Mouse (Mus musculus) embryonic facial prominence, embryonic 14.5 days (tissue): ENCODE data around the gene Gnai2. TPM values are rescaled to one million over a fixed set of nuclear protein-coding genes. Genes with fewer than 3 reads are reported as not detected.

ENCODE experiments used
- ATAC-seq: fragments of 200-750 bp; cut with Nextera tagmentation; 2 replicates; pipeline ENCODE4 v1.8.0; 2017; ENCODE audit warnings: low read depth, moderate number of reproducible peaks, moderate TSS enrichment
- DNase-seq: peaks from one replicate; pipeline ENCODE4 v3.0.0-alpha.2; 2015; ENCODE audit warnings: low spot score
- H3K27ac ChIP-seq: fragments of 300-500 bp; sonication (generic); replicated peaks from 2 replicates; pipeline ENCODE4 v1.5.1; 2014; ENCODE audit warnings: low read depth, mild to moderate bottlenecking, low read length, moderate library complexity
- H3K27me3 ChIP-seq: fragments of 300-500 bp; sonication (generic); replicated peaks from 2 replicates; pipeline ENCODE4 v1.6.1; 2014; ENCODE audit warnings: low read length; ENCODE audit not compliant: control insufficient read depth, insufficient read depth
- H3K36me3 ChIP-seq: fragments of 300-500 bp; sonication (generic); 2 replicates; pipeline ENCODE4 v1.6.1; 2014; ENCODE audit warnings: low read length, mixed read lengths; ENCODE audit not compliant: control insufficient read depth, insufficient read depth
- H3K4me1 ChIP-seq: fragments of 300-500 bp; sonication (generic); 2 replicates; pipeline ENCODE4 v1.6.1; 2014; ENCODE audit warnings: antibody characterized with exemption, low read length; ENCODE audit not compliant: control insufficient read depth, insufficient read depth
- H3K4me2 ChIP-seq: fragments of 300-500 bp; sonication (generic); 2 replicates; pipeline ENCODE4 v1.6.1; 2014; ENCODE audit warnings: low read depth, mild to moderate bottlenecking, low read length, moderate library complexity, mixed read lengths
- H3K4me3 ChIP-seq: fragments of 300-500 bp; sonication (generic); 2 replicates; pipeline ENCODE4 v1.5.1; 2014; ENCODE audit warnings: low read depth, mild to moderate bottlenecking, low read length
- H3K9ac ChIP-seq: fragments of 300-500 bp; sonication (generic); 2 replicates; pipeline ENCODE4 v1.6.1; 2014; ENCODE audit warnings: low read depth, mild to moderate bottlenecking, low read length, moderate library complexity, mixed read lengths
- H3K9me3 ChIP-seq: fragments of 300-500 bp; sonication (generic); 2 replicates; pipeline ENCODE4 v1.6.1; 2016; ENCODE audit warnings: low read length; ENCODE audit not compliant: control insufficient read depth
- WGBS: fragments of 180-500 bp; shearing (Covaris S2); extraction: QIAGEN DNeasy Blood & Tissue Kit; methylation state at CpG from one replicate; pipeline ENCODE4 v1.1.7; 2014; 5-methylcytosine and 5-hydroxymethylcytosine counted together
- polyA plus RNA-seq: library from polyadenylated mRNA; unstranded; fragments of >200 nt; fragmentation: Nextera tagmentation; extraction: Ambion mirVana; gene quantifications from 2 replicates; pipeline ENCODE4 v1.2.1, GENCODE M21; 2014

Gnai2 gene
- polyA plus RNA-seq, 1 experiment from 2014 or later: 380 TPM

DNA sequence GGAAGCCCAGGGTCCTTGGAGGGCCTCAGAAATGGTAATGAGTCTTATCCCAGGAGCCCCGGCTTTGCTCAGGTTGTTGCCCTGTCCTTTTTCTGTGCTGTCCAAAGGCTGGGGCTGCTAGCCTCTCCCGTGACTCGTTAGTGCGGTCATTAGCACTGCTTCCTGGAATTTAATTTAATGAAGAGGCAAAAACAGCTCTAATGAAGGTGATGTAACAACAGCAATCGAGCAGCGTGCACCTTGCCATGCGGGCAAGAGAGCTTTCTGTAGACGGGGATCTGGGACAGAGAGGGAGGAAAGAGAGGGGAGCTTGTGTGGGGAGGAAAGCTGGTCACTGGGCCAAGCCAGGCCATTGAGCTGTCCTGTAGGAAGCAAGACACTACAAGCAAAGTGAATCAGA is 6.5 kb upstream of the Gnai2 start:
- ATAC-seq: no peak
- no peak overlapping the region for H3K27ac ChIP-seq
- no peak for DNase-seq
- 49% methylated on average over 8 of the region's 8 CpGs for WGBS
- peaks cover 2% of the 10 kb centered on the region; the same call in 1 of the 2 replicates for H3K4me1 ChIP-seq
- H3K36me3 ChIP-seq: no peaks in the 10 kb centered on the region
- no peak overlapping the region for H3K4me2 ChIP-seq
- no peak overlapping the region for H3K4me3 ChIP-seq
- no peaks in the 10 kb centered on the region for H3K27me3 ChIP-seq
- no peaks in the 10 kb centered on the region for H3K9me3 ChIP-seq
- H3K9ac ChIP-seq: no peak overlapping the region

DNA sequence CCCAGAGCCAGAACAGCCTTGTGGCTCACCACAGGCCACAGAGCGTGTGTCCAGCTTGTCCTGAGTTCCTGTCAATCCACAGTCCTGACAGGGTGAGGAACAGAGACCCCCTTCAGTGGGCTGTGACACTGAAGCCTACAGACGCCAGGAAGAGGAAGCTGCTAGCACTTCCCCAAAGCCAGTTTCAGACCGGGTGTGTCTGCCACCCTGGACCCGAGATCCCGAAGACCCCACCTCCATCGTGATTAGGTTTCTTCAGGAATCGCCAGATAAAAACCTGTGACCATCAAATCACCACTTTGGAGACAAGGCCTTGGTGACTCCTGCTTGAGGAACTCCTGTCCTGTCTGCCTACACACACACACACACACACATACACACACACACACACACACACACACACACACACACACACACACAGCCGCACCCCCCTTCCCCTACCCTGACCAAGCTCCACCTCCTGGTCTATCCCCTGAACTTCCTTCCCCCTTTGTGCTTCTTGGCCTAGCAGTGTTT is 5.1 kb upstream of the Gnai2 start:
- WGBS: 42% methylated on average over 7 of the region's 8 CpGs
- H3K4me2 ChIP-seq: no peak overlapping the region
- DNase-seq (no peak), ATAC-seq (no peak)
- no peak overlapping the region for H3K4me3 ChIP-seq
- H3K27me3 ChIP-seq: no peaks in the 10 kb centered on the region
- no peak overlapping the region for H3K9ac ChIP-seq
- H3K4me1 ChIP-seq: peaks cover 2% of the 10 kb centered on the region
- no peak overlapping the region for H3K27ac ChIP-seq
- H3K36me3 ChIP-seq: no peaks in the 10 kb centered on the region
- no peaks in the 10 kb centered on the region for H3K9me3 ChIP-seq

DNA sequence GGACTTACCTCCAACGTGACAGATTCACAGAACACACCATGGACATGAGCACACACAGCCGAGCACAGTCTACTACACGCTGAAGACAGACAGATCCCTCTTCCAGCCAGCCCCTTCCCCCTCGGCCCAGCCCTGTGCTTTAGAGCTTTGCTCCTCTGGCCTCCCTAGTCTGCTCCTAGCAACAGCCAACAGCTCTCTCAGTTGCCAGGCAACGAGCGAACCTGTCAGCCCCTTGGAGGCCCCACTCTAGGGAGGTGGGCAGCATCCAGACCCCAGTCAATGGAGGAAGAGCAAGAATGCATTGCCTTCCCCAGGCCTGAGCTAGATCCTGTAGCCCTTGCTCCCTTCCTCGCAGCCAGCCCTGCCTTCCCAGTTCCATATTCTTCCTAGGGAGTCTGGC is 1.9 kb upstream of the Gnai2 start:
- peaks cover 10% of the 10 kb centered on the region for H3K4me1 ChIP-seq
- 30% methylated on average over 7 of the region's 7 CpGs for WGBS
- no peak overlapping the region for H3K9ac ChIP-seq
- DNase-seq (peak; percentile 69), ATAC-seq (no peak)
- H3K36me3 ChIP-seq: no peaks in the 10 kb centered on the region
- no peak overlapping the region; the same call in 1 of the 2 replicates for H3K27ac ChIP-seq
- H3K4me2 ChIP-seq: no peak overlapping the region
- H3K4me3 ChIP-seq: no peak overlapping the region
- H3K27me3 ChIP-seq: no peaks in the 10 kb centered on the region
- no peaks in the 10 kb centered on the region for H3K9me3 ChIP-seq

DNA sequence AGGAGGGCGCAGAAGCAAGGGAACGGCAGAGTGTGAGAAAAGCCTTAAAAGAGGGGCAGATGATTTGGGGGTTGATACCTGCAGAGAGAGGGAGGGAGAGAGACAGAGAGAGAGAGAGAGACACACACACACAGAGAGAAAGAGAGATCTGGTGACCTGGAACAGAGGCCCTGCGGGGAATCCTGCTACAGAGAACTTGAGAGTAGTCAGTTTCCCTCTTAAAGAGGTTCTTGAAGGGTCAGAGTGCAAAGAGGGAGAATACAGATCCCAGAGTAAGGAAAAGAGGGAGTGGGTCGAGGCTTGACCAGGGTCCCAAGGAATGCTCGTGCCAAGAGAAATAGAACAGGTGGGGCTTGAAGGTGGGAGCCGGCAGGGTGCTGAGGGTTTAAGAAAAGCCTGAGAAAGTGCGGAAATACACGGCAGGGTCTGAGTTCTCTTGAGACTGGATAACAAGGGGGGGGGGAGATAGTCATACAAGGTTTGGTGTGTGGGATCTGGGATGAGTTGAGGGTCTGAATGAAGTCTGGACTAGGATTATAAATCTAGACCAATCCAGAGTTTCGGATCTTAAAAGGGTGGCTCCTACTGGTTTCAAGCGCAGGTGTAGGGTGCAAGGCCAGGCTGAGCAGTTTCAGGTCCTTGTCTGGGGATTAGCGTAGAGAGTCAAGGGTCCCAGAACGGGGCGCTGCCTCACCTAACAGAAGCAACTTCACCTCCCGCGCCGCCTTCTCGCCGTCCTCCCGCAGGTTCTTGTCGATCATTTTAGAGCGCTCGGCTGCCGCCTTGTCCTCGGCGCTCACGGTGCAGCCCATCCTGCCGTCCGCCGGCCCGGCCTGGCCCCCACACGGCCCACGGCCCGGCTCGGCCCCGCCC is 525 bp downstream of the Gnai2 start:
- no peak for ATAC-seq

DNA sequence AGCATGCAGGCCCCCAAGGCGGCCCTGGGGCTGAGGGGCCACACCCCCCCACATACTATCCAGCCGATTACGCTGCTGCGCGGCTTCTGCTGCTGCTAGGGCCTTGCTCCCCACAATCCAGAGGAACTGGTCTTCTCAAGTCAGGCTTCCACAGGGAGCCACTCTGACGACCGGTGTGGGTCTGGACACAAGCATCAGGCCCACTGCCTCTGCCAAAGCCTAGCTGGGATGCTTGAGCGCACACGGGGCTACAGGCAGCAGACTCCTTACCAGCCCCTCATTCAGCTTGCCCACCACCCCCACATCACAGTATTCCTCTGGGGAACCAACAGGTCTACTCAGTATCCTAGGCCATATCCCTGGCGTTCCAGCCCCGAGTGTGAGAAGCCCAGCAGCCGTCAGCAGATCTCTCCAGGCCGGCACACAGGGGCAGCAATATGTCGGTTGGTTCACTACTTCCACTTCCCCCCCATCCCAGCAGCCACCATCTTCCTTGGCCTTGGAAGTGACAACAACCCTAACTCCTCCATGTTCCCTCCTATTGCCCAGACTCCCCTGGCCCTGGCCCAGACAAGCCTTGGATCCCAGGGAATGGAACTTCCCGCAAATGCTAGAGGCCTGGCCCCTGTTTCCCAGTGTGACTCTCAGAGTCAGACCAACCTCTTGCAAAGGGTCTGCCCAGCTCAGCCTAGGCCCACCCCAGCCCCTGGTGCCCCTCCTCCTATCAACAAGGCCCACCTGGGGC is 1.3 kb downstream of the Gnai2 start:
- DNase-seq: no peak
- Histone ChIP-seq H3K27ac (peak overlapping the region; percentile 92), H3K4me2 (peak overlapping the region; percentile 66), H3K27me3 (no peaks in the 10 kb centered on the region), H3K9ac (peak overlapping the region; percentile 91), H3K36me3 (0 out of 2 replicates have a peak, but pooled peaks cover 5% of the 10 kb centered on the region), H3K4me3 (peak overlapping the region; percentile 81), H3K4me1 (peaks cover 38% of the 10 kb centered on the region), H3K9me3 (no peaks in the 10 kb centered on the region)
- no peak for ATAC-seq
- 0% methylated on average over 15 of the region's 15 CpGs for WGBS

More for the DNA sequence above, 525 bp downstream of the Gnai2 start:
- 2% methylated on average over 28 of the region's 35 CpGs for WGBS
- Histone ChIP-seq H3K36me3 (0 out of 2 replicates have a peak, but pooled peaks cover 5% of the 10 kb centered on the region), H3K4me3 (peak overlapping the region; percentile 81), H3K9me3 (no peaks in the 10 kb centered on the region), H3K27ac (peak overlapping the region; percentile 92), H3K27me3 (no peaks in the 10 kb centered on the region), H3K9ac (peak overlapping the region; percentile 91), H3K4me1 (peaks cover 30% of the 10 kb centered on the region), H3K4me2 (peak overlapping the region; percentile 66)
- no peak for DNase-seq

DNA sequence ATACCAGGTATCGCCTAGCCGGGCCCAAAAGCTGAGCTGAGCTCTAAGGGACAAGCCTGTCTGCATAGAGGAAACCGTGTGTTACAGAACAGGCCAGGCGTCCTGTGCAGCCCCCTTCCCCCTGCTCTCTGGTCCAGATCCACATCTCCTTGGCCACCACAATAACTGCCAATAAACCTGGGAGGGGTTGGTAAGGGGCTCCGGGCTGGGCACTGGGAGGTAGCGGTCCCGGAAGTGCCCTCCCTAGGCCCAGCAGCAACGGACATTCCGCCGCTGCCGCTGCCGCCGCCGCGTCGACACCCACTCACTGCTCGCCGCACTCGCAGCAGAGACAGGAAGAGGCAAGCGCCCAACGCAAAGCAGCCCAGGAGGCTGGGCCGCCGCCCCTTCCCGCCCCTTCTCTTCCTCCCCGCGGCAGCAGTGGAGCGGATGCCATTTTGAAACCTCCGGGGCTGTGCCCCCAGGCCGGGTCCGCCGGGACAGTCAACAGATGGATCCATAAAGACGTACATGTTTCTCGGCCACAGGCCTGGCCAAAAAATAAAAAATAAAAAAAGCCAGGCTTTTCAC is 2.0 kb downstream of the Gnai2 start:
- Histone ChIP-seq H3K4me3 (peak overlapping the region; percentile 81), H3K4me1 (peaks cover 44% of the 10 kb centered on the region), H3K27me3 (no peaks in the 10 kb centered on the region), H3K4me2 (peak overlapping the region; percentile 66), H3K9ac (peak overlapping the region; percentile 91), H3K36me3 (peaks cover 5% of the 10 kb centered on the region; the same call in 1 of the 2 replicates), H3K9me3 (no peaks in the 10 kb centered on the region), H3K27ac (peak overlapping the region; percentile 92)
- DNase-seq (peak; percentile 90), ATAC-seq (peak; percentile 35)
- WGBS: 2% methylated on average over 14 of the region's 33 CpGs

DNA sequence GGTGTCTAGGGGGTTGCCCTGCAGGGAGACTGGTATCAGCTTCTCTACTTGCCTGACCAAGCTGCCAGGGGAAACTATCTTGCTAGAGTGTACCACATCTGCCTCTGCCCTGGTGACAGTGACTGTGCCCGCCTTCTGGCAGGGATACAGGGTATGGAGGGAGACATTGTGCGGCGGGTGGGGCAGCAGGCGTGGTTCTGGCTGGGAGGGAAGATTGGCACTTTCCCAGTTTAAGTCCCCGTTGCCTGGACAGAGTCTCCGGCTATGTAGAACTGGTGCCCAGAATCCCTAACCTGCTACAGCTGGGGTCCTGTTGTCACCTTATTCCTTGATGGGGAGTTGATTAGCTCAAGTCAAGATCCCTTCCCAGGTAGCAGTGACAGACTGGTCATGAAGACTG is 2.7 kb downstream of the Gnai2 start:
- Histone ChIP-seq H3K27ac (peak overlapping the region; percentile 92), H3K9me3 (no peaks in the 10 kb centered on the region), H3K27me3 (no peaks in the 10 kb centered on the region), H3K4me1 (peaks cover 50% of the 10 kb centered on the region), H3K36me3 (peaks cover 5% of the 10 kb centered on the region; the same call in 1 of the 2 replicates), H3K9ac (peak overlapping the region; percentile 91), H3K4me3 (peak overlapping the region; percentile 81), H3K4me2 (peak overlapping the region; percentile 66)
- ATAC-seq (no peak), DNase-seq (no peak)
- WGBS: 48% methylated on average over 6 of the region's 6 CpGs

DNA sequence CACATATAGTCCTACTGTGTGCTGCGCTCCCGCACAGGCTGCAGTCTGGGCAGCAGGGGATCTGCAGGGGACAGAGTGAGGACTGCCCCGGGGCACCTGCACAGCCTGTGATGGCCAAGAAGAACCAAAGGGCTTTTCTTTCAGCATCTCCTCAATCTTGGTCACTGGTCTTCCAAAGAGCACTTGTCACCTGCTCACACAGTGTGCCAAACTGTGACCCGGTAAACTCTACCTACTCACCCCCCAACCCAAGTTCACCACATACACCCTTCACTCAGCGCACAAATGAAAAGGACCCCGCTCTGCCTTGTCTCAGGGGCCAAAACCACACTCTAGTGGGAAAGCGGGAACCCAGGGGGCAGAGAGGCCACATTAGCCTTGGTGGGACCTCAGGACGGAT is 3.3 kb downstream of the Gnai2 start:
- 87% methylated on average over 8 of the region's 8 CpGs for WGBS
- H3K9ac ChIP-seq: 0 out of 2 replicates have a peak overlapping the region, but pooled peaks have one; percentile 91
- no peak for ATAC-seq

More for the DNA sequence above, 3.3 kb downstream of the Gnai2 start:
- Histone ChIP-seq H3K27me3 (no peaks in the 10 kb centered on the region), H3K9me3 (no peaks in the 10 kb centered on the region), H3K4me1 (peaks cover 56% of the 10 kb centered on the region), H3K36me3 (peaks cover 5% of the 10 kb centered on the region; the same call in 1 of the 2 replicates), H3K4me3 (no peak overlapping the region; the same call in none of the 2 replicates), H3K27ac (peak overlapping the region; percentile 92; the same call in 1 of the 2 replicates), H3K4me2 (peak overlapping the region; percentile 66)
- no peak for DNase-seq
